Mouse (Mus musculus) hindbrain, postnatal 0 days (tissue): Measurements from ENCODE around the gene Gtf2h4. TPM values are rescaled to one million over a fixed set of nuclear protein-coding genes. Genes with fewer than 3 reads are reported as not detected.

Source experiments
- ATAC-seq: fragments of 200-750 bp; cut with Nextera tagmentation; 2 replicates; pipeline ENCODE4 v1.8.0; 2017; ENCODE audit warnings: mild to moderate bottlenecking, moderate TSS enrichment, moderate library complexity
- DNase-seq: peaks from one replicate; pipeline ENCODE4 v3.0.0-alpha.2; 2015; ENCODE audit warnings: low spot score
- H3K27ac ChIP-seq: fragments of 300-500 bp; sonication (generic); 2 replicates; pipeline ENCODE4 v1.5.1; 2014; ENCODE audit warnings: mild to moderate bottlenecking
- H3K27me3 ChIP-seq: fragments of 300-500 bp; sonication (generic); 2 replicates; pipeline ENCODE4 v1.6.1; 2014; ENCODE audit warnings: low read length, mixed read lengths; ENCODE audit not compliant: insufficient read depth
- H3K36me3 ChIP-seq: fragments of 300-500 bp; sonication (generic); 2 replicates; pipeline ENCODE4 v1.6.1; 2014; ENCODE audit warnings: low read length, mixed read lengths; ENCODE audit not compliant: insufficient read depth
- H3K4me1 ChIP-seq: fragments of 300-500 bp; sonication (generic); 2 replicates; pipeline ENCODE4 v1.6.1; 2014; ENCODE audit warnings: antibody characterized with exemption, low read length, mixed read lengths; ENCODE audit not compliant: insufficient read depth
- H3K4me2 ChIP-seq: fragments of 300-500 bp; sonication (generic); 2 replicates; pipeline ENCODE4 v1.6.1; 2014; ENCODE audit warnings: low read depth, mild to moderate bottlenecking, low read length, moderate library complexity, mixed read lengths
- H3K4me3 ChIP-seq: fragments of 300-500 bp; sonication (generic); 2 replicates; pipeline ENCODE4 v1.5.1; 2014; ENCODE audit warnings: low read length
- H3K9ac ChIP-seq: fragments of 300-500 bp; sonication (generic); replicated peaks from 2 replicates; pipeline ENCODE4 v1.6.1; 2014; ENCODE audit warnings: mild to moderate bottlenecking, low read length, moderate library complexity, mixed read lengths
- H3K9me3 ChIP-seq: fragments of 300-500 bp; sonication (generic); 2 replicates; pipeline ENCODE4 v1.6.1; 2016; ENCODE audit warnings: low read length, mixed read lengths
- CTCF ChIP-seq: IDR thresholded peaks from 2 replicates; pipeline ENCODE4 v1.5.1; 2016; ENCODE audit warnings: antibody characterized with exemption, control low read depth, low read depth
- WGBS: fragments of 180-500 bp; shearing (Covaris S2); extraction: QIAGEN DNeasy Blood & Tissue Kit; methylation state at CpG from one replicate; pipeline ENCODE4 v1.1.7; 2014; 5-methylcytosine and 5-hydroxymethylcytosine counted together
- polyA plus RNA-seq: library from polyadenylated mRNA; unstranded; fragments of >200 nt; fragmentation: Nextera tagmentation; extraction: Ambion mirVana; gene quantifications from 2 replicates; pipeline ENCODE4 v1.2.1, GENCODE M21; 2015
- total RNA-seq: library from RNA; depleted of rRNA; stranded (reverse); fragments of >200 nt; gene quantifications from 2 replicates; pipeline ENCODE4 v1.2.3, GENCODE M21; 2014; rRNA removed

Gtf2h4 gene
- total RNA-seq (26.1 and 27.2 TPM in 2 replicates), polyA plus RNA-seq (18.6 and 21.3 TPM in 2 replicates)

DNA sequence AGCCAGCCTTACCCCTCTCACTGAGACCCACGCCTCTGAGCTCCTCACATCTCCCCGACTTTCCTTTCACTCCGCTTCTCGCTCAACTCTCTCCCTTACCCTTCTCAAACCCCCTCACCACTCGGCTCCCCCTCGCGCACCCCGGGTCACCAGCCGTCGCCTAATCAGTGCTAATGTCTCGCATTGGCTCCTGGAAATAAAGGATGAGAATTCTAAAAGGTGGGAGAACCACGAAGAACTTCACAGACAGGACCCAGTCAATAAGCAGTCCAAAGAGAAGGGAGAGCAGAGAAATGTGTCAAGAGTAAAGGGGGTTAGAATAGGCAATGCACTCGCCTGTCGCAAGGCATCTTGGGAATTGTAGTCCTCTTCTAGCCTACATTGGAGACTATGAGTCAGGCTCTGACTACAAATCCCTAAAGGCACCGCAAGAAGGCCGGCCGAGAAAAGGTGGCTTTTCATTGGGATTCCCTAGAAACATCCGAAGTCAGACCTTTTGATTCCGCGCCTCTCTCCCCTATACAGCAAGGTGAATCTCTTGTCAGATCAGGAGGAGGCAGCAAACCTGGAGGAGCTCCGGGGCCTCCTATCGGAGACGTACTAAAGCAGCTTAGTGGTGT, at the start of gene Gtf2h4:
Gene Gtf2h4 (minus strand): TSS at position 324 of the 620 bp plus-strand sequence.
- TF ChIP-seq CTCF = peak; percentile 41; the same call in 1 of the 2 replicates
- Histone ChIP-seq H3K4me2 (peak within 1 kb of the TSS; percentile 90), H3K27ac (peak within 1 kb of the TSS; percentile 45; the same call in 1 of the 2 replicates), H3K36me3 (no peaks in the 10 kb centered on the region; the same call in 1 of the 2 replicates), H3K9me3 (no peaks in the 10 kb centered on the region), H3K27me3 (no peaks in the 10 kb centered on the region), H3K9ac (peak within 1 kb of the TSS; percentile 75), H3K4me1 (no peaks in the 10 kb centered on the region), H3K4me3 (peak within 1 kb of the TSS; percentile 64)
- ATAC-seq = peak; percentile 98
- WGBS = under 1% methylated on average over 23 of the region's 23 CpGs
- peak; percentile 98 for DNase-seq

DNA sequence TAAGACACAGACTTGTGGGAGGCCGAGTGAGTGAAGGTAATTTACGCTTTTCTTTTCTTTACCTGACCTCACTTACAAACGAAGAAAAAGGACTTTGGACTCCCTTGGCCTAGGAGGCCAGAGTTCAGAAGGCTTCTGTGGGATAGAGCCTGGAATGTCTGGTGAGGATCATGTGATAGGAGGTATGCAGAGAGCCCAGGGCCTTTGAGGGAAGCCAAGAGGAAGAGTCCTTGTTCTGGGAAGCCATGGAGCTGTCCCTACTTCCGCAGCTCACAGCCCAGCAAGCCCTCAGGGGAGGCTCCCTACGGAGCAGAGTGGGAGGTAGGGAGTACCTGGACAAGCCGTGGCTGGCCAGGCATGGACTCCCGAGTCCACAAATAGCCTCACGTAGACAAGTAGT, 48.1 kb upstream of the Gtf2h4 start:
- Histone ChIP-seq H3K9me3 (no peaks in the 10 kb centered on the region), H3K36me3 (no peaks in the 10 kb centered on the region), H3K27ac (no peak overlapping the region), H3K4me1 (0 out of 2 replicates have a peak, but pooled peaks cover 4% of the 10 kb centered on the region), H3K4me3 (no peak overlapping the region), H3K9ac (no peak overlapping the region), H3K27me3 (no peaks in the 10 kb centered on the region), H3K4me2 (no peak overlapping the region)
- ATAC-seq (no peak), DNase-seq (no peak)
- TF ChIP-seq CTCF = no peak
- WGBS = 65% methylated on average over 8 of the region's 8 CpGs

DNA sequence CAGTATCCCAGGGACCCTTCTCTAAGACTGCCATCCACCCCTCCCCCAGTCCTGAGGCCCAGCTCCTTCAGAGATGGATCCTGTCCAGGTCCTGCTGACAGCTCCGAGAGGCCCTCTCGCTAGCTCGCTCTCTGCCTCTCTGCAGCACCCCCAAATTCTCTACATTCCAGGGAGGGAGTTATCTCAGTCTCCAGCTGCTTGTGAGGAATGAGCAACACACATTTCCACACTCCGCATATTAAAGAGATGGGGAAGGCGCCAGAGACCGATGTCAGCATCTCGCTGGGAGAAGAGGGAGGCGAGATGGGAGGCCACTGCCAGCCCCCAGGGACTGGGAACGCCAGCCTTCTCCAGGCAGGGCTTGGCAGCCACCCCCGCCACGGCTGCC, 46.8 kb upstream of the Gtf2h4 start:
- no peak for TF ChIP-seq CTCF

DNA sequence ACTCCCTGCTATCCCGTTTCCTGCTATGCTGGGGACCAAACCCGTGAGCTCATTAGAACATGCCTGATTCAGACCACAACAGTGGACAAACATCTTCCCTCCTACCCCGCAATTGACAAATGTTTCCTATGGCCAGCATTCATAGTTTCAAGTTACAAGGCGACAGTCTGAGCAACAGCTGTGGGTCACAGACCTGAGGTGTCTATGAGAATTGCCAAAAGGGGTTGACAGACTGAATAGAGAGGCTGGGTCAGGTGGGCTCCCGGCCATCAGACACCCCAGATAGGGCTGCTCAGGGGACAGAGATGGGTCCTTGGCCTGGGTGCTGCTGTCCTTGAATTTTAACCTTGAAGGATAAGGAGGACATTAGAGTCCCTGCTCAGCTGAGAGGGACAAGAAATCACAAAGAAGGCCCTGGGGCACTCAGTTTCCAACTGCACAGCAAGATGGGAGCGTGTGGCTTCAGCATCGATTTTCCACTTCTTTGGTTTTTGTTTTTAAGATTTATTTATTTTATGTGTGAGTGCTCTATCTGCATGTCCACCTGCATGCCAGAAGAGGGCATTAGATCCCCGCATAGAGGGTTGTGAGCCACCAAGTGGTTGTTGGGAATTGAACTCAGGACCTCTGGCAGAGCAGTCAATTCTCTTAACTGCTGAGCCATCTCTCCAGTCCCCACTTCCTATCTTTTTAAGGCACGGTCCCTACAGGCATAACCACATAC, 46.2 kb upstream of the Gtf2h4 start:
- H3K9ac ChIP-seq = no peak overlapping the region
- no peaks in the 10 kb centered on the region for H3K36me3 ChIP-seq
- DNase-seq (no peak), ATAC-seq (no peak)
- peak overlapping the region; percentile 27; the same call in 1 of the 2 replicates for H3K4me2 ChIP-seq
- 56% methylated on average over 9 of the region's 9 CpGs for WGBS
- H3K27me3 ChIP-seq = no peaks in the 10 kb centered on the region
- H3K9me3 ChIP-seq = no peaks in the 10 kb centered on the region
- H3K4me1 ChIP-seq = 0 out of 2 replicates have a peak, but pooled peaks cover 4% of the 10 kb centered on the region
- H3K4me3 ChIP-seq = no peak overlapping the region
- TF ChIP-seq CTCF = peak; percentile 53
- peak overlapping the region; percentile 26; the same call in 1 of the 2 replicates for H3K27ac ChIP-seq

More for the DNA sequence above, 46.8 kb upstream of the Gtf2h4 start:
- DNase-seq (peak; percentile 43), ATAC-seq (peak; percentile 61; the same call in 1 of the 2 replicates)
- Histone ChIP-seq H3K27me3 (no peaks in the 10 kb centered on the region), H3K9me3 (no peaks in the 10 kb centered on the region), H3K36me3 (no peaks in the 10 kb centered on the region), H3K27ac (peak overlapping the region; percentile 26; the same call in 1 of the 2 replicates), H3K4me1 (0 out of 2 replicates have a peak, but pooled peaks cover 4% of the 10 kb centered on the region), H3K9ac (peak overlapping the region; percentile 37; the same call in 1 of the 2 replicates), H3K4me3 (no peak overlapping the region), H3K4me2 (peak overlapping the region; percentile 27; the same call in 1 of the 2 replicates)
- 5% methylated on average over 11 of the region's 11 CpGs for WGBS

DNA sequence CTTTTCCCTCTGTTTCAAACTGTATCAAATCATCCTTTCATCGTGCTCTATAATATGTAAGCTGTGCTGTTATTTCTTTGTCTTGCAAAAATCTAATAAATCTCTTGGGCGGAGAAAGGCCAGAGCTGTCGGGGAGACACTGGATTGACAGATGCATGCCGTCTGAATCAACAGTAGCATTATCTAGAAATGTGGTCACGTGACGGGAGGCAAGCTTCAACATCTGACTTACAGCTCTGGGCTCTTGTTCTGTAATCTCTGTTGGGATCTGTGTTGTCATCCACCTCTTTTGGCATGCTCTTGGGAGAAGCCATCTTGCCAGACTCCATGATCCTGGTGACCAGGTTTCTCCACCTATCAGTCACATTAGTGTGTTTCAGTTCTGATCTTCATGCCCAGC, 43.5 kb upstream of the Gtf2h4 start:
- Histone ChIP-seq H3K4me1 (0 out of 2 replicates have a peak, but pooled peaks cover 4% of the 10 kb centered on the region), H3K4me2 (no peak overlapping the region), H3K9ac (no peak overlapping the region), H3K4me3 (no peak overlapping the region), H3K27ac (no peak overlapping the region), H3K27me3 (no peaks in the 10 kb centered on the region), H3K36me3 (no peaks in the 10 kb centered on the region), H3K9me3 (no peaks in the 10 kb centered on the region)
- 79% methylated on average over 6 of the region's 6 CpGs for WGBS
- no peak for DNase-seq
- no peak for TF ChIP-seq CTCF
- ATAC-seq = no peak

DNA sequence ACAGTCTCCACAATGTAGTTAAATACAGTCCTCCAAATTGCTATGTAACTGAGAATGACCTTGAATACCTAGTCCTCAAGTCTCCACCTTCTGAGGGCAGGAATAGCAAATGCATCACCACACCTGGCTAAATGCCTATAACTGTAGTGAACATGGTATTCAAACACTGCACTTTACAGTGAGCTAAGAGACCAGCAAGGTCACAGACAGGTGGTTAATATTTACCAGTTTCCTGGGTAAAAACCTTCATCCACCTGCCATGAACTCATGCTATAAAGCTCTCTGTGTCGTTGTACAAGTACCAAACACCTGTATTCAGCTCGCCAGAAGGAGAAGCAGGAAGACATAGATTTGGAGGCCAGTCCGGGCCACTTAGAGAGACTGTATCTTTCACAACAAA, 42.6 kb upstream of the Gtf2h4 start:
- DNase-seq = no peak
- Histone ChIP-seq H3K4me3 (no peak overlapping the region), H3K4me2 (no peak overlapping the region), H3K27ac (no peak overlapping the region), H3K27me3 (no peaks in the 10 kb centered on the region), H3K9ac (no peak overlapping the region), H3K4me1 (peaks cover 5% of the 10 kb centered on the region; the same call in 1 of the 2 replicates), H3K9me3 (no peaks in the 10 kb centered on the region), H3K36me3 (no peaks in the 10 kb centered on the region)
- no peak for TF ChIP-seq CTCF
- 96% methylated on average over 3 of the region's 3 CpGs for WGBS
- ATAC-seq = no peak
